Mouse (Mus musculus) heart, adult 11 months (tissue): Measurements from ENCODE around the gene Svs3b.
"Not testable (repeated sequence)": the region's sequence is repeated elsewhere in the genome, so short reads cannot be mapped to it uniquely, and the experiment has no call there.

Experiments
- DNase-seq: peaks from one replicate; pipeline ENCODE4 v3.0.0; 2022

Gene Svs3b

DNA sequence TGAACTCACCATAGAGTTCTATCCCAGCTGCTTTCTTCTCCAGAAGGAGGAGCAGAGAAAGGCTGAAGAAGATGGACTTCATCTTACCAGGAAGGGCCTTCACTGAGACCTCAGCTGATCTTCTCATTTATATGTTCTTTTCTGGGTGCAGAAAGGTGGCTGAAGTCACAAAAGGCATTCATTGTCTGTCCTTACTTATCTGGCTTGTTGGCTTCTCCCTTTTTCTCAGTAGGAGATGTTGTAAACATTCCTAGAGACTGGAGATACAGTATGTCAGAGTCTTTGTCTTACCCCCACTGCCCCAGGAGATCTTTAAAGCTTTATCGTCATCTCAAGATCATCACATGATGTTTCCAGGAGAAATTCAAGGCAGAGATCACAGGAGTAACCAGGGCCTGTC, at the start of gene Svs3b:
Svs3b (minus strand) TSS at position 101 of the 400 bp plus-strand sequence.
- not testable (repeated sequence) for DNase-seq

DNA sequence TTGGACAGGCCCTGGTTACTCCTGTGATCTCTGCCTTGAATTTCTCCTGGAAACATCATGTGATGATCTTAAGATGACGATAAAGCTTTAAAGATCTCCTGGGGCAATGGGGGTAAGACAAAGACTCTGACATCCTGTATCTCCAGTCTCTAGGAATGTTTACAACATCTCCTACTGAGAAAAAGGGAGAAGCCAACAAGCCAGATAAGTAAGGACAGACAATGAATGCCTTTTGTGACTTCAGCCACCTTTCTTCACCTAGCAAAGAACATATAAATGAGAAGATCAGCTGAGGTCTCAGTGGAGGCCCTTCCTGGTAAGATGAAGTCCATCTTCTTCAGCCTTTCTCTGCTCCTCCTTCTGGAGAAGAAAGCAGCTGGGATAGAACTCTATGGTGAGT, 32.5 kb upstream of the Svs3b start, which contains the start of gene Svs3a:
Svs3a (plus strand) TSS at position 301 of the 400 bp plus-strand sequence.
- DNase-seq, result not testable (repeated sequence)

DNA sequence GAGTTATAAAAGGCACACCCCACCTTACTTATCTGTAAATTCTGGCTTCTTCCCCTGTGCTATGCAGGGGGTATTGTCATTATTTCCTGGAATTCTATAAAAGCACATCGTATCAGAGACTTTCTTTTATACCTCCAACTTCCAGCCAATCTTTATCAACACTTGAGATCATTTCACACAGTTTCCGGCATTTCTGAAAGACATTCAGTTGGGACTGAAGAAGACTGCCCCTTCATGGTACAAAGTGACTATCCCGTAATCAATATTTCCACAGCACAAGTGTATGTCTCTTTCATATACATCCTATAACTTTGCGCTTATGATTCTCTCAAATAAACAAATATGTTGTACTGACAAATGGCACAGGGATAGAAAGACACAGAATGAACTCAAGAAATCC, 21.9 kb upstream of the Svs3b start, which contains the start of gene Svs4:
Svs4 (minus strand) TSS at position 101 of the 400 bp plus-strand sequence.
- DNase-seq, result no peak

- no peak for DNase-seq
These were observed 18.1 kb downstream of the Svs3b start, which contains the start of gene Svs2 for GRCm38 (mm10) chr2:164238366-164238765. Gene Svs2, minus strand, starts transcription at chr2:164238466.

- no peak for DNase-seq
These were observed 23.8 kb downstream of the Svs3b start for GRCm38 (mm10) chr2:164232671-164233070.

- DNase-seq, result no peak
These were observed 27.9 kb downstream of the Svs3b start for GRCm38 (mm10) chr2:164228361-164229070.

- DNase-seq, result no peak
These were observed 34.9 kb downstream of the Svs3b start, which contains the start of gene Wfdc15b for GRCm38 (mm10) chr2:164221522-164221921. Gene Wfdc15b, minus strand, starts transcription at chr2:164221660.

DNA sequence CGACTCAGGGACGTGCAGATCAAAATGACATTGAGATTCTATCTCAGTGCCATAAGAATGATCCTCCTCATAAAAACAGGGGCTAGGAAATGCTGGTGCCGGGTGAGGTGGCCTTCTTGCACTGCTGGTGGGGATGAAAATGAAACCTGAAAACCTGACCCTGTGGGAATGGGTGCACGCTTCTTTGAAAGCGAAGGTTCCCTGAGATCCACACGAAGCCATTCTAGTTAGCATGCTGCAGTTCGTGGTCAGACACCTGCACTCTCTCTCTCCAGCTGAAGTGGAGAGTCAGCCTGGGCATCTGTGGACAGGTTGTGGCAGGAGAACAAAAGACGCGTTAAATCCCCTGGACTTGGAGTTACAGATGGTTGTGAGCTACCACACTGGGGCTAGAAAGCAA, 37.1 kb downstream of the Svs3b start:
- DNase-seq, result peak; percentile 37

GRCm38 (mm10) chr2:164212711-164213110, 43.7 kb downstream of the Svs3b start:
- no peak for DNase-seq

DNA sequence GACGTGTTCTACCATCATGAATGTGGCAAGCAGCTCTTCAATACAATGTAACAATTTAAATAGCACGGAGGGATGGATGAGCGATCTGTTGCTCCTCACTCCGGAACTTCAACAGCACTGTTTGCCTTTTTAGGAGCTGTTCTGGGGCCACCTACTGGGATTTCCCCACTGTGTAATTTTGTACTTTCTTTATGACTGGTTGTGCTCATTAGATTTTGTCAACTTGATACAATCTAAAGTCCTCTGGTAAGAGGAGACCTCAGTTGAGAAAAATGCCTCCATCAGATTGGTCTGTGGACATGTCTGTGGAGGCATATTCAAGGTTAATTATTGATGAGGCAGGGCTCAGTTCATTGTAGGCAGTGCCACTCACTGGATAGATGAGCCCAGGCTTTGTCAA, 45.5 kb downstream of the Svs3b start:
- no peak for DNase-seq

DNA sequence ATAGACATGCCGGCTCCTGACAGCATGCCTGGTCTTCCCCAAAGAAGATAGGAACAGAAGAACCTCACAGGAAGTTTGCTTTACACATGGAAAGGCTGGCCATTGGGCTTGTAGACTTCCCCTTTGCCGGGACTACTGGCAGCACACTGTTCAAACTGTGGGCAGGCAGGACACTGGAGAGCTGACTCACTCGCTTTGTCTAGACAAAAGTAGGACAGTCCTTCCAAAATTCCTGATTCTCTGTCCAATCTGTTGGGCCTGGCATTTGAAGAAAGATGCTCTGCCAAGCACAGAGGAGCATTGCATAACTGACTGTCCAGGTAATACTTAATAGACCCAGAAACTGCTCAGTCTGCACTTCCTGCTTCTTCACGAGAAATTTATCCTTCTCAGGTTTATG, 49.8 kb downstream of the Svs3b start:
- peak; percentile 27 for DNase-seq

GRCm38 (mm10) chr2:164206011-164206410, 50.4 kb downstream of the Svs3b start:
- DNase-seq, result peak; percentile 75
